Mouse (Mus musculus) urinary bladder, postnatal 25 days (tissue): Measurements from ENCODE around the gene Foxp1.
A peak's percentile ranks its signal among the peaks of the same experiment; 100 is the strongest.

Experiments used
- DNase-seq: peaks from one replicate; pipeline ENCODE4 v3.0.0; 2022; ENCODE audit warnings: low spot score

The Foxp1 gene

GRCm38 (mm10) chr6:99388741-99389675 lies 133.5 kb downstream of the Foxp1 start:
- peak; percentile 24 for DNase-seq

GRCm38 (mm10) chr6:99388023-99388422 lies 134.5 kb downstream of the Foxp1 start:
- DNase-seq: no peak

GRCm38 (mm10) chr6:99385059-99385604 lies 137.4 kb downstream of the Foxp1 start:
- no peak for DNase-seq

- DNase-seq: no peak
Observed at GRCm38 (mm10) chr6:99383846-99384472, 138.6 kb downstream of the Foxp1 start.

GRCm38 (mm10) chr6:99380146-99380545 lies 142.4 kb downstream of the Foxp1 start:
- DNase-seq: no peak

- no peak for DNase-seq
Observed at GRCm38 (mm10) chr6:99378997-99379710, 143.4 kb downstream of the Foxp1 start.

GRCm38 (mm10) chr6:99377716-99378115 lies 144.8 kb downstream of the Foxp1 start:
- DNase-seq: no peak

GRCm38 (mm10) chr6:99377131-99377530 lies 145.4 kb downstream of the Foxp1 start:
- no peak for DNase-seq

GRCm38 (mm10) chr6:99376721-99377120 lies 145.8 kb downstream of the Foxp1 start:
- no peak for DNase-seq

GRCm38 (mm10) chr6:99375865-99376264 lies 146.7 kb downstream of the Foxp1 start:
- DNase-seq: no peak

- DNase-seq: no peak
Observed at GRCm38 (mm10) chr6:99375376-99375775, 147.1 kb downstream of the Foxp1 start.

- no peak for DNase-seq
Observed at GRCm38 (mm10) chr6:99374448-99375271, 147.9 kb downstream of the Foxp1 start.

- no peak for DNase-seq
Observed at GRCm38 (mm10) chr6:99372427-99372826, 150.1 kb downstream of the Foxp1 start.

- DNase-seq: no peak
Observed at GRCm38 (mm10) chr6:99372016-99372415, 150.5 kb downstream of the Foxp1 start.

GRCm38 (mm10) chr6:99369931-99370330 lies 152.6 kb downstream of the Foxp1 start:
- DNase-seq: no peak

- DNase-seq: no peak
Observed at GRCm38 (mm10) chr6:99369156-99369555, 153.4 kb downstream of the Foxp1 start.

GRCm38 (mm10) chr6:99368118-99368753 lies 154.3 kb downstream of the Foxp1 start:
- DNase-seq: no peak

- DNase-seq: no peak
Observed at GRCm38 (mm10) chr6:99364545-99364944, 158.0 kb downstream of the Foxp1 start.

- DNase-seq: no peak
Observed at GRCm38 (mm10) chr6:99360581-99360980, 161.9 kb downstream of the Foxp1 start.

- DNase-seq: no peak
Observed at GRCm38 (mm10) chr6:99359765-99360499, 162.6 kb downstream of the Foxp1 start.
